Mouse (Mus musculus) liver, adult 2 months (tissue): ENCODE results near the gene Lgals3bp. TPM values are rescaled to one million over a fixed set of nuclear protein-coding genes. Genes with fewer than 3 reads are reported as not detected.
A peak's percentile ranks its signal among the peaks of the same experiment; 100 is the strongest.

Source experiments
- DNase-seq: peaks from one replicate; pipeline ENCODE4 v3.0.0-alpha.2; 2011; ENCODE audit warnings: low read depth, low spot score; ENCODE audit errors: extremely low read depth
- H3K27ac ChIP-seq: fragments of 200-500 bp; replicated peaks from 2 replicates; pipeline ENCODE4 v1.5.1; 2012; ENCODE audit warnings: low read depth, mild to moderate bottlenecking, control low read depth, inconsistent platforms, low read length; ENCODE audit not compliant: insufficient read depth
- H3K27me3 ChIP-seq: fragments of 200-500 bp; 2 replicates; pipeline ENCODE4 v1.6.1; 2012; ENCODE audit warnings: mild to moderate bottlenecking, moderate library complexity, low read length, inconsistent platforms; ENCODE audit not compliant: control insufficient read depth, insufficient read depth
- H3K36me3 ChIP-seq: fragments of 200-500 bp; 2 replicates; pipeline ENCODE4 v1.6.1; 2012; ENCODE audit warnings: low read length, inconsistent platforms; ENCODE audit not compliant: control insufficient read depth, insufficient read depth
- H3K4me1 ChIP-seq: fragments of 200-500 bp; 2 replicates; pipeline ENCODE4 v1.6.1; 2011; ENCODE audit warnings: low read length; ENCODE audit not compliant: control insufficient read depth, insufficient read depth
- H3K4me3 ChIP-seq: fragments of 200-500 bp; 2 replicates; pipeline ENCODE4 v1.5.1; 2011; ENCODE audit warnings: low read depth, mild to moderate bottlenecking, control low read depth, low read length, moderate library complexity; ENCODE audit not compliant: insufficient read depth
- H3K79me2 ChIP-seq: fragments of 200-500 bp; 2 replicates; pipeline ENCODE4 v1.6.1; 2012; ENCODE audit warnings: inconsistent platforms, mild to moderate bottlenecking, low read length, moderate library complexity; ENCODE audit not compliant: control insufficient read depth, insufficient read depth
- H3K9ac ChIP-seq: fragments of 200-500 bp; 2 replicates; pipeline ENCODE4 v1.6.1; 2012; ENCODE audit warnings: low read depth, mild to moderate bottlenecking, control low read depth, inconsistent platforms, low read length
- CTCF ChIP-seq: fragments of 200-500 bp; IDR thresholded peaks from 2 replicates; pipeline ENCODE4 v1.5.1; 2011; ENCODE audit warnings: low read depth, low read length, control low read depth
- POLR2A ChIP-seq: fragments of 200-500 bp; IDR thresholded peaks from 2 replicates; pipeline ENCODE4 v1.6.1; 2011; ENCODE audit warnings: low read length, control low read depth; ENCODE audit not compliant: insufficient read depth; ENCODE audit errors: extremely low read depth
- WGBS: fragments of 180-500 bp; shearing (Covaris S2); methylation state at CpG from one replicate; pipeline ENCODE4 v1.1.7; 2018; 5-methylcytosine and 5-hydroxymethylcytosine counted together
- polyA plus RNA-seq: library from polyadenylated mRNA; depleted of rRNA; stranded (reverse); fragments of >200 nt; gene quantifications from 2 replicates; pipeline ENCODE4 v1.2.3, GENCODE M21; 2012
- total RNA-seq: library from RNA; depleted of rRNA; stranded (reverse); fragments of >200 nt; gene quantifications from 2 replicates; pipeline ENCODE4 v1.2.3, GENCODE M21; 2014

Lgals3bp gene
- total and polyA plus RNA-seq, 2 experiments, result 20.2 to 216 TPM

- H3K9ac ChIP-seq, result peak within 1 kb of the TSS; percentile 96
- no peaks in the 10 kb centered on the region for H3K27me3 ChIP-seq
- peak; percentile 95 for DNase-seq
- H3K4me3 ChIP-seq, result peak within 1 kb of the TSS; percentile 85
- TF ChIP-seq POLR2A (peak; percentile 77), CTCF (no peak)
- peaks cover 18% of the 10 kb centered on the region for H3K4me1 ChIP-seq
- H3K27ac ChIP-seq, result peak within 1 kb of the TSS; percentile 76
- no peaks in the 10 kb centered on the region for H3K36me3 ChIP-seq
- WGBS, result under 1% methylated on average over 50 of the region's 50 CpGs
- H3K79me2 ChIP-seq, result peaks cover 14% of the 10 kb centered on the region; the same call in 1 of the 2 replicates
Measured at GRCm38 (mm10) chr11:118418834-118419504, 17.1 kb upstream of the Lgals3bp start, which contains the start of gene Cant1. Gene Cant1, minus strand, starts transcription at chr11:118419086.

DNA sequence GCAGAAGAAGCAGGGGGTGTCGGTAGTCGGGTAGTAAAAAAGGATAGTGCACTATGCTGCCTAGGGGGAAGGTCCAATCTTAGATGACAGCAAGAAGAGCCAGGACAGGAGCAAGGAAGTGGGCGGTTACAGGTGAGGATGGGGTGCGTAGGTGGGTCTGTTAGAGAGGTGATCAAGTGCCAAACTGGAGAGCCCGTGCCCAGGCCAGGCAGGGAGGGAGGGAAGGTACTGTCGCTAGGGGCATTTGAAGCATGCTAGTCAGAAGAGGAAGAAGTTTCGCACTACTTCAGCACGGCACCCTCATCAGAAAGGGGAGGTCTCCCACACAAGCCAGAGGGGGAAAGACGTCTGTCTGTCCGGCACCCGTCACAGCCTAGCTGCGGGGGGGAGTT is 16.5 kb upstream of the Lgals3bp start:
- H3K4me1 ChIP-seq, result peaks cover 15% of the 10 kb centered on the region
- no peak for DNase-seq

DNA sequence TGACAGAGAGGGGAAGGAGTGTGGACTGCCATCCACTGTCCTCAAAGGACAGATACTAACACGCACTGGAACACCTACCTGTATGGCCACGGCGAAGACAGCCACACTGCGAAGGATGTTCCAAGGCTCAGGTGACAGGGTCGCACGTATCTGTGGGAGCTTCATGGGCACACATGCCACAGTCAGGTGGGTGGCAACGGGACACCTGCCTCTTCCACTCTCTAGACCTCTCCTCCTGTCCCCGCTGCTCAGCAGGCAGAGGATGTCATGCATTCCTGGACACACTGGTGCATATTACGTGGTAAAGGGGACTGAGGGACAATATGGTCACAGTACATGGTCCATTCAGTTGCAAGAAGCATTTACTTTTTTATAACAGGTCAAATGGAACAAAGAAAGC is 15.6 kb upstream of the Lgals3bp start:
- no peak for DNase-seq
- 90% methylated on average over 9 of the region's 9 CpGs for WGBS
- Histone ChIP-seq H3K4me3 (no peak overlapping the region), H3K4me1 (peaks cover 12% of the 10 kb centered on the region), H3K9ac (no peak overlapping the region), H3K27ac (no peak overlapping the region), H3K79me2 (peaks cover 14% of the 10 kb centered on the region; the same call in 1 of the 2 replicates), H3K27me3 (no peaks in the 10 kb centered on the region), H3K36me3 (no peaks in the 10 kb centered on the region)
- TF ChIP-seq CTCF, result no peak
- TF ChIP-seq POLR2A, result no peak

More for the DNA sequence above, 16.5 kb upstream of the Lgals3bp start:
- Histone ChIP-seq H3K36me3 (no peaks in the 10 kb centered on the region), H3K27ac (peak overlapping the region; percentile 76), H3K79me2 (peaks cover 14% of the 10 kb centered on the region; the same call in 1 of the 2 replicates), H3K27me3 (no peaks in the 10 kb centered on the region), H3K4me3 (peak overlapping the region; percentile 85), H3K9ac (peak overlapping the region; percentile 96)
- WGBS, result 3% methylated on average over 12 of the region's 12 CpGs
- TF ChIP-seq CTCF (no peak), POLR2A (no peak)

GRCm38 (mm10) chr11:118416046-118416445 is 14.2 kb upstream of the Lgals3bp start:
- TF ChIP-seq CTCF (no peak), POLR2A (no peak)
- Histone ChIP-seq H3K4me1 (peaks cover 12% of the 10 kb centered on the region), H3K9ac (no peak overlapping the region), H3K36me3 (no peaks in the 10 kb centered on the region; the same call in 1 of the 2 replicates), H3K79me2 (peaks cover 14% of the 10 kb centered on the region; the same call in 1 of the 2 replicates), H3K27me3 (no peaks in the 10 kb centered on the region), H3K27ac (no peak overlapping the region), H3K4me3 (no peak overlapping the region)
- 41% methylated on average over 7 of the region's 7 CpGs for WGBS
- DNase-seq, result peak; percentile 42

DNA sequence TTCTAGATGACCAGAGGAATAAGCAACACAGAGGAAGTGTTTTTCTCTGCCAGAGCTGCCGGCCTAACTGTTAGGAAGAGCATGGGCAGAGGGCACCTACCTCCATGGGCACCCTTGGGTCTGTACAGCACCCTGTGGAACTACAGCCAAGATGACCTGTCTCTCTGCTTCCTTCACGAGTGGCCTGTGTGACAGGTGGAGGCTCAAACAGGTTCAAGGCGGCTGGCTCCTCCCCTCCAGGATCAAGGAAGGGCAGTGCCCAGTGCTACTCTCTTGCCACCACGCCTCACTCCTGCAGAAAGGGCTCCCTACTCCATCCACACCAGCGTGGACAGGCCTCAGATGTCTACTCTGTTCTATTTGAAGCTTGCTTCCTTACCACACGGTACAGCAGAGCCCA is 13.7 kb upstream of the Lgals3bp start:
- no peak for DNase-seq
- H3K79me2 ChIP-seq, result peaks cover 14% of the 10 kb centered on the region; the same call in 1 of the 2 replicates
- peaks cover 4% of the 10 kb centered on the region; the same call in 1 of the 2 replicates for H3K36me3 ChIP-seq
- H3K27me3 ChIP-seq, result no peaks in the 10 kb centered on the region
- peak overlapping the region; percentile 1; the same call in 1 of the 2 replicates for H3K9ac ChIP-seq
- TF ChIP-seq POLR2A, result no peak
- TF ChIP-seq CTCF, result no peak
- H3K27ac ChIP-seq, result no peak overlapping the region
- WGBS, result 92% methylated on average over 6 of the region's 6 CpGs
- no peak overlapping the region for H3K4me3 ChIP-seq
- peaks cover 12% of the 10 kb centered on the region for H3K4me1 ChIP-seq

DNA sequence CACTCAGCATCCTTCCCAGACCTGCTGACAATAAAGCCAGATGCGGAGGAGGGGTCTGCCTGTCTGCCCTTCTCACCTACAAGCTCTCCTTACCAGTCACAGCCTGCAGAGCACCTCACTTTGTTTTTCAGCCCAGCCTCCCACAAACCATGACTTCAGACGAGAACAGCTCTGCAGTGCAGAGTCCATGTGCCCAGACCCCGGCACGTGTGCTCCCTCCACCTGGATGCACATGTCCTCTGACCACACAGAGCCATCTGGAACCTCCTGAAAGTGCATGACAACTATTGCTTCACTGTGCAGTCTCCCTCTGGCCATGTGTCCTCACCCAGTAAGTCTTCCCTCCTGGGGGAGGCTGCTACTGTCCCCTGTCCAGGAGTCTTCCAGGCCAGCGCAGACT is 12.4 kb upstream of the Lgals3bp start:
- Histone ChIP-seq H3K27ac (no peak overlapping the region), H3K4me1 (peaks cover 10% of the 10 kb centered on the region), H3K36me3 (peaks cover 7% of the 10 kb centered on the region; the same call in 1 of the 2 replicates), H3K79me2 (peaks cover 14% of the 10 kb centered on the region; the same call in 1 of the 2 replicates), H3K27me3 (no peaks in the 10 kb centered on the region), H3K4me3 (no peak overlapping the region), H3K9ac (no peak overlapping the region)
- 87% methylated on average over 5 of the region's 5 CpGs for WGBS
- DNase-seq, result peak; percentile 19
- TF ChIP-seq POLR2A (no peak), CTCF (no peak)
